ENCODE assay signal across 7 mouse cellular contexts in the genomic region with DNA sequence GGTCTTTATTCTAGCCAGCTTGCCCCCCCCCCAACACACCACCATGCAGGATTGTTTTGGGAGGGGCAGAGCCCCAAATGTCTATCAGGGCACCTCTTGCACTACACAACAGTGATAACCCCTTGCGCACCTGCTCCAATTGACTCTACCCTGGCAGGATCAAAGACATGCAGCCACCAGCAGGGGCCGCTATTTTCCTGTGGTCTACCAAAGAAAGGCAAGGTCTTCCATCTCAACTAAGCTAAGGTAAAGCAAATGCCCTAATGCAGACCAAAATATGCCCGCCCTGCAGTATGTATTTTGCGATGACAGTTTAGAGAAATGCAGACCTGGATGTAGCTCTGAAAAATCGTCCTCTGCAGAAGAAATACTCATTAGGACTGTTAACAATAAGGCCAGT. TPM values are rescaled to one million over a fixed set of nuclear protein-coding genes. Genes with fewer than 3 reads are reported as not detected.
DNase-seq lines count a peak whose midpoint lies in the region; TF ChIP-seq lines count a peak whose summit lies in the region.

No protein-coding gene starts in this region.

- no peak for TF ChIP-seq POLR2A in MEL (IDR thresholded peaks at IDR 0.05; ENCODE audit: control insufficient read depth in 1 of 2, insufficient read depth in 1 of 2, low read depth in 1 of 2, low read length in 2 of 2, poor library complexity in 1 of 2)

- no peak overlapping the region for H3K4me3 ChIP-seq in MEL (ENCODE audit: control insufficient read depth in 1 of 2, insufficient read depth in 1 of 2, low read depth in 2 of 2, low read length in 2 of 2)

- peaks cover 0 to 14% of the 10 kb centered on the region in 2 experiments; a peak in 2 of 4 replicates for H3K4me1 ChIP-seq in MEL (ENCODE audit: control insufficient read depth in 1 of 2, insufficient read depth in 2 of 2, low read length in 2 of 2)

- peaks cover 6% of the 10 kb centered on the region for H3K79me2 ChIP-seq in MEL (ENCODE audit: control insufficient read depth, insufficient read depth, low read length, poor library complexity)

- intact Hi-C loops in gastrocnemius, postnatal 14 days (cut with DNase I; ENCODE audit: low total_unique reads), result loop anchor here (5.0 kb wide), 1 partner anchor 83 kb away; no protein-coding TSS in a partner anchor

- TF ChIP-seq RAD21 in MEL (IDR thresholded peaks at IDR 0.05; ENCODE audit: low read depth, low read length), result peak; percentile 91

- no peaks in the 10 kb centered on the region for H3K9me3 ChIP-seq in MEL (replicated peaks; ENCODE audit: insufficient read depth, low read length)

- no peak overlapping the region for H3K9ac ChIP-seq in MEL (ENCODE audit: control insufficient read depth, low read depth, low read length, poor library complexity, severe bottlenecking)

- no peak for TF ChIP-seq EP300 in MEL (IDR thresholded peaks at IDR 0.05; ENCODE audit: low read depth in 1 of 2, low read length in 2 of 2)

- peak; percentile 85 for DNase-seq in CD4-positive helper T cell, adult 2 months (ENCODE audit: low read depth, low spot score)
- peak; percentile 90 for DNase-seq in MEL (ENCODE audit: low read depth, low spot score)
- peak; percentile 75 for DNase-seq in cerebellum, adult 8-10 months
- peak; percentile 81 for DNase-seq in gastrocnemius, postnatal 14 days
- DNase-seq in layer of hippocampus, adult 8-10 months (ENCODE audit: low spot score in 2 of 2), result peak; percentile 46 to 68
- DNase-seq in lung, postnatal 36 days, result peak; percentile 91
- DNase-seq in spleen, adult 12 weeks (ENCODE audit: low spot score), result peak; percentile 70

- H3K36me3 ChIP-seq in MEL (ENCODE audit: control insufficient read depth in 1 of 2, insufficient read depth in 2 of 2, low read length in 2 of 2), result peaks cover 0 to 18% of the 10 kb centered on the region in 2 experiments; a peak in 2 of 4 replicates

- H3K27ac ChIP-seq in MEL (ENCODE audit: control insufficient read depth, low read depth, low read length), result no peak overlapping the region

- TF ChIP-seq CTCF in MEL (IDR thresholded peaks at IDR 0.05 in 2 of 3, conservative IDR thresholded peaks at IDR 0.05 in 1 of 3; ENCODE audit: control insufficient read depth in 1 of 3, insufficient read depth in 1 of 3, low read depth in 2 of 3, low read length in 3 of 3, poor library complexity in 1 of 3, severe bottlenecking in 1 of 3), result peak; percentile 92 to 97 (median 95)

- no peaks in the 10 kb centered on the region for H3K27me3 ChIP-seq in MEL (ENCODE audit: control insufficient read depth in 1 of 2, insufficient read depth in 2 of 2, low read length in 2 of 2)

TF ChIP-seq in MEL, 35 proteins besides CTCF, POLR2A, EP300 and RAD21:
- no peak for TF ChIP-seq USF1 (IDR thresholded peaks at IDR 0.05; ENCODE audit: low read depth, low read length)
- TF ChIP-seq CHD2 (IDR thresholded peaks at IDR 0.05; ENCODE audit: low read length), result no peak
- no peak for TF ChIP-seq POLR2AphosphoS5 (IDR thresholded peaks at IDR 0.05; ENCODE audit: borderline replicate concordance, low read depth, low read length)
- TF ChIP-seq TAL1 (IDR thresholded peaks at IDR 0.05; ENCODE audit: low read length), result no peak
- no peak for TF ChIP-seq MAFK (IDR thresholded peaks at IDR 0.05; ENCODE audit: borderline replicate concordance, low read depth, low read length)
- TF ChIP-seq TCF12 (IDR thresholded peaks at IDR 0.05; ENCODE audit: low read depth, low read length), result no peak
- peak; percentile 93 for TF ChIP-seq SMC3 (IDR thresholded peaks at IDR 0.05; ENCODE audit: low read depth, low read length)
- no peak for TF ChIP-seq ZNF384 (IDR thresholded peaks at IDR 0.05; ENCODE audit: low read depth, low read length)
- TF ChIP-seq JUND (IDR thresholded peaks at IDR 0.05; ENCODE audit: low read depth, low read length), result no peak
- TF ChIP-seq MAZ (IDR thresholded peaks at IDR 0.05; ENCODE audit: low read depth, low read length), result peak; percentile 54; the same call in 1 of the 2 replicates
- TF ChIP-seq ZC3H11A (IDR thresholded peaks at IDR 0.05; ENCODE audit: low read depth, low read length), result peak; percentile 85
- TF ChIP-seq SIN3A (IDR thresholded peaks at IDR 0.05; ENCODE audit: low read length), result peak; percentile 50; the same call in 1 of the 2 replicates
- TF ChIP-seq ZKSCAN1 (IDR thresholded peaks at IDR 0.05; ENCODE audit: low read depth, low read length), result no peak
- no peak for TF ChIP-seq GATA1 (IDR thresholded peaks at IDR 0.05; ENCODE audit: low read depth, low read length)
- TF ChIP-seq KAT2A (conservative IDR thresholded peaks at IDR 0.05; ENCODE audit: low read depth, low read length), result no peak
- TF ChIP-seq MXI1 (IDR thresholded peaks at IDR 0.05; ENCODE audit: low read depth, low read length), result no peak
- no peak for TF ChIP-seq HCFC1 (IDR thresholded peaks at IDR 0.05; ENCODE audit: low read depth, low read length)
TF ChIP-seq in MEL: peak in this region for 4.

RNA-seq across cellular contexts. Expression of gene Nfatc2ip, which starts 3.0 kb away (rescaled TPM):
- total RNA-seq in MEL (2012; rRNA removed), result 6.3 and 7.9 TPM in 2 replicates
- polyA plus RNA-seq in MEL (2012; ENCODE audit: insufficient read depth in 1 of 2, insufficient read length in 2 of 2, low read depth in 1 of 2, low replicate concordance in 2 of 2, missing spikeins in 1 of 2), result 10 to 100 TPM in 1 of 2 experiments, not detected in 1; 13.0 TPM
- total RNA-seq in gastrocnemius, postnatal 14 days (2021), result 1 to 10 TPM; 2.1 to 2.6 TPM
- 1 to 10 TPM; 5.2 to 8.0 (median 6.2) TPM for total RNA-seq in layer of hippocampus, adult 8-10 months (2022)

RNA-seq across cellular contexts. Expression of gene Cd19, which starts 15.1 kb away (rescaled TPM):
- not detected in 2 replicates for total RNA-seq in MEL (2012; rRNA removed)
- not detected for polyA plus RNA-seq in MEL (2012; ENCODE audit: insufficient read depth in 1 of 2, insufficient read length in 2 of 2, low read depth in 1 of 2, low replicate concordance in 2 of 2, missing spikeins in 1 of 2)
- under 1 TPM in 1 of 2 experiments, not detected in 1; 0.08 TPM for total RNA-seq in gastrocnemius, postnatal 14 days (2021)
- total RNA-seq in layer of hippocampus, adult 8-10 months (2022), result not detected

RNA-seq across cellular contexts. Expression of gene Spns1, which starts 22.3 kb away (rescaled TPM):
- total RNA-seq in MEL (2012; rRNA removed), result 28.9 and 33.3 TPM in 2 replicates
- 10 to 100 TPM in 1 of 2 experiments, not detected in 1; 81.6 TPM for polyA plus RNA-seq in MEL (2012; ENCODE audit: insufficient read depth in 1 of 2, insufficient read length in 2 of 2, low read depth in 1 of 2, low replicate concordance in 2 of 2, missing spikeins in 1 of 2)
- total RNA-seq in gastrocnemius, postnatal 14 days (2021), result 10 to 100 TPM; 21.5 to 26.4 TPM
- 100 to 1,000 TPM in 1 of 4 experiments, 10 to 100 TPM in 3; 84.2 to 104 (median 93.7) TPM for total RNA-seq in layer of hippocampus, adult 8-10 months (2022)

RNA-seq across cellular contexts. Expression of gene Rabep2, which starts 29.0 kb away (rescaled TPM):
- 12.9 and 15.2 TPM in 2 replicates for total RNA-seq in MEL (2012; rRNA removed)
- 10 to 100 TPM in 1 of 2 experiments, not detected in 1; 16.2 TPM for polyA plus RNA-seq in MEL (2012; ENCODE audit: insufficient read depth in 1 of 2, insufficient read length in 2 of 2, low read depth in 1 of 2, low replicate concordance in 2 of 2, missing spikeins in 1 of 2)
- total RNA-seq in gastrocnemius, postnatal 14 days (2021), result 10 to 100 TPM; 12.1 to 12.7 TPM
- 10 to 100 TPM; 15.6 to 22.1 (median 17.1) TPM for total RNA-seq in layer of hippocampus, adult 8-10 months (2022)

RNA-seq across cellular contexts. Expression of gene Lat, which starts 30.2 kb away (rescaled TPM):
- total RNA-seq in MEL (2012; rRNA removed), result 0.62 and 0.75 TPM in 2 replicates
- 1 to 10 TPM in 1 of 2 experiments, not detected in 1; 1.2 TPM for polyA plus RNA-seq in MEL (2012; ENCODE audit: insufficient read depth in 1 of 2, insufficient read length in 2 of 2, low read depth in 1 of 2, low replicate concordance in 2 of 2, missing spikeins in 1 of 2)
- total RNA-seq in gastrocnemius, postnatal 14 days (2021), result under 1 TPM; 0.25 to 0.33 TPM
- total RNA-seq in layer of hippocampus, adult 8-10 months (2022), result 1 to 10 TPM in 3 of 4 experiments, under 1 TPM in 1; 0.98 to 2.5 (median 1.7) TPM
